Mouse (Mus musculus): ENCODE measurements around the gene Srf. TPM values are rescaled to one million over a fixed set of nuclear protein-coding genes. Genes with fewer than 3 reads are reported as not detected.
A peak's percentile ranks its signal among the peaks of the same experiment; 100 is the strongest.

Srf gene
- polyA plus RNA-seq (2012): 5.1 and 6.1 TPM in 2 replicates

GRCm38 (mm10) chr17:46555673-46556583 is at the start of gene Srf:
Gene Srf (minus strand): TSS chr17:46556175.
- Histone ChIP-seq H3K4me1 (ENCODE audit: control insufficient read depth) (peaks cover 47% of the 10 kb centered on the region), H3K36me3 (ENCODE audit: control insufficient read depth) (peaks cover 23% of the 10 kb centered on the region), H3K27me3 (ENCODE audit: control insufficient read depth) (peaks cover 7% of the 10 kb centered on the region), H3K9me3 (ENCODE audit: control insufficient read depth, low read length) (no peaks in the 10 kb centered on the region), H3K4me3 (replicated peaks) (peak within 1 kb of the TSS; percentile 93)
- TF ChIP-seq TAL1 (IDR thresholded peaks at IDR 0.05; ENCODE audit: low read length) (no peak), GATA1 (IDR thresholded peaks at IDR 0.05; ENCODE audit: low read length) (no peak)

- H3K4me3 ChIP-seq (replicated peaks): no peak overlapping the region
- TF ChIP-seq GATA1 (IDR thresholded peaks at IDR 0.05; ENCODE audit: low read length): no peak
- TF ChIP-seq TAL1 (IDR thresholded peaks at IDR 0.05; ENCODE audit: low read length): no peak
- H3K36me3 ChIP-seq (ENCODE audit: control insufficient read depth): no peaks in the 10 kb centered on the region
- no peaks in the 10 kb centered on the region for H3K9me3 ChIP-seq (ENCODE audit: control insufficient read depth, low read length)
- H3K4me1 ChIP-seq (ENCODE audit: control insufficient read depth): peaks cover 3% of the 10 kb centered on the region
- no peaks in the 10 kb centered on the region for H3K27me3 ChIP-seq (ENCODE audit: control insufficient read depth)
Observed at GRCm38 (mm10) chr17:46605126-46605525, 49.2 kb upstream of the Srf start.

- Histone ChIP-seq H3K27me3 (ENCODE audit: control insufficient read depth) (no peaks in the 10 kb centered on the region), H3K9me3 (ENCODE audit: control insufficient read depth, low read length) (no peaks in the 10 kb centered on the region), H3K4me1 (ENCODE audit: control insufficient read depth) (no peaks in the 10 kb centered on the region), H3K36me3 (ENCODE audit: control insufficient read depth) (no peaks in the 10 kb centered on the region), H3K4me3 (replicated peaks) (no peak overlapping the region)
- TF ChIP-seq GATA1 (IDR thresholded peaks at IDR 0.05; ENCODE audit: low read length): no peak
- TF ChIP-seq TAL1 (IDR thresholded peaks at IDR 0.05; ENCODE audit: low read length): no peak
Observed at GRCm38 (mm10) chr17:46603229-46603628, 47.3 kb upstream of the Srf start.

- H3K9me3 ChIP-seq (ENCODE audit: control insufficient read depth, low read length): no peaks in the 10 kb centered on the region
- H3K27me3 ChIP-seq (ENCODE audit: control insufficient read depth): no peaks in the 10 kb centered on the region
- no peak for TF ChIP-seq TAL1 (IDR thresholded peaks at IDR 0.05; ENCODE audit: low read length)
- no peak for TF ChIP-seq GATA1 (IDR thresholded peaks at IDR 0.05; ENCODE audit: low read length)
- H3K36me3 ChIP-seq (ENCODE audit: control insufficient read depth): no peaks in the 10 kb centered on the region
- no peak overlapping the region for H3K4me3 ChIP-seq (replicated peaks)
- peaks cover 6% of the 10 kb centered on the region; the same call in 1 of the 2 replicates for H3K4me1 ChIP-seq (ENCODE audit: control insufficient read depth)
Observed at GRCm38 (mm10) chr17:46602212-46602611, 46.2 kb upstream of the Srf start.

GRCm38 (mm10) chr17:46600569-46600968 is 44.6 kb upstream of the Srf start:
- Histone ChIP-seq H3K9me3 (ENCODE audit: control insufficient read depth, low read length) (no peaks in the 10 kb centered on the region), H3K27me3 (ENCODE audit: control insufficient read depth) (no peaks in the 10 kb centered on the region), H3K4me3 (replicated peaks) (no peak overlapping the region), H3K36me3 (ENCODE audit: control insufficient read depth) (no peaks in the 10 kb centered on the region), H3K4me1 (ENCODE audit: control insufficient read depth) (peaks cover 6% of the 10 kb centered on the region; the same call in 1 of the 2 replicates)
- no peak for TF ChIP-seq TAL1 (IDR thresholded peaks at IDR 0.05; ENCODE audit: low read length)
- no peak for TF ChIP-seq GATA1 (IDR thresholded peaks at IDR 0.05; ENCODE audit: low read length)

- Histone ChIP-seq H3K4me3 (replicated peaks) (no peak overlapping the region), H3K9me3 (ENCODE audit: control insufficient read depth, low read length) (no peaks in the 10 kb centered on the region), H3K36me3 (ENCODE audit: control insufficient read depth) (no peaks in the 10 kb centered on the region), H3K4me1 (ENCODE audit: control insufficient read depth) (peaks cover 6% of the 10 kb centered on the region; the same call in 1 of the 2 replicates), H3K27me3 (ENCODE audit: control insufficient read depth) (no peaks in the 10 kb centered on the region)
- TF ChIP-seq TAL1 (IDR thresholded peaks at IDR 0.05; ENCODE audit: low read length): no peak
- no peak for TF ChIP-seq GATA1 (IDR thresholded peaks at IDR 0.05; ENCODE audit: low read length)
Observed at GRCm38 (mm10) chr17:46598963-46599362, 43.0 kb upstream of the Srf start.

GRCm38 (mm10) chr17:46597956-46598355 is 42.0 kb upstream of the Srf start:
- no peaks in the 10 kb centered on the region for H3K36me3 ChIP-seq (ENCODE audit: control insufficient read depth)
- TF ChIP-seq TAL1 (IDR thresholded peaks at IDR 0.05; ENCODE audit: low read length) (no peak), GATA1 (IDR thresholded peaks at IDR 0.05; ENCODE audit: low read length) (no peak)
- H3K27me3 ChIP-seq (ENCODE audit: control insufficient read depth): no peaks in the 10 kb centered on the region
- H3K4me3 ChIP-seq (replicated peaks): no peak overlapping the region
- no peaks in the 10 kb centered on the region for H3K9me3 ChIP-seq (ENCODE audit: control insufficient read depth, low read length)
- peaks cover 6% of the 10 kb centered on the region; the same call in 1 of the 2 replicates for H3K4me1 ChIP-seq (ENCODE audit: control insufficient read depth)

GRCm38 (mm10) chr17:46595336-46595735 is 39.4 kb upstream of the Srf start:
- no peaks in the 10 kb centered on the region for H3K36me3 ChIP-seq (ENCODE audit: control insufficient read depth)
- no peaks in the 10 kb centered on the region for H3K9me3 ChIP-seq (ENCODE audit: control insufficient read depth, low read length)
- H3K27me3 ChIP-seq (ENCODE audit: control insufficient read depth): no peaks in the 10 kb centered on the region
- no peak overlapping the region for H3K4me3 ChIP-seq (replicated peaks)
- peaks cover 6% of the 10 kb centered on the region; the same call in 1 of the 2 replicates for H3K4me1 ChIP-seq (ENCODE audit: control insufficient read depth)
- TF ChIP-seq TAL1 (IDR thresholded peaks at IDR 0.05; ENCODE audit: low read length): no peak
- TF ChIP-seq GATA1 (IDR thresholded peaks at IDR 0.05; ENCODE audit: low read length): no peak

GRCm38 (mm10) chr17:46594606-46595005 is 38.6 kb upstream of the Srf start:
- TF ChIP-seq TAL1 (IDR thresholded peaks at IDR 0.05; ENCODE audit: low read length) (no peak), GATA1 (IDR thresholded peaks at IDR 0.05; ENCODE audit: low read length) (no peak)
- Histone ChIP-seq H3K4me3 (replicated peaks) (no peak overlapping the region), H3K27me3 (ENCODE audit: control insufficient read depth) (no peaks in the 10 kb centered on the region), H3K36me3 (ENCODE audit: control insufficient read depth) (no peaks in the 10 kb centered on the region), H3K9me3 (ENCODE audit: control insufficient read depth, low read length) (no peaks in the 10 kb centered on the region), H3K4me1 (ENCODE audit: control insufficient read depth) (peaks cover 6% of the 10 kb centered on the region; the same call in 1 of the 2 replicates)

Data from erythroblast, embryonic 14.5 days (primary cell).